Mouse (Mus musculus): ENCODE results near the gene Exosc7.

Exosc7 gene

GRCm38 (mm10) chr9:123139887-123140614 lies 27.0 kb downstream of the Exosc7 start:
- DNase-seq = no peak

GRCm38 (mm10) chr9:123148430-123148829 lies 35.4 kb downstream of the Exosc7 start:
- peak; percentile 21 for DNase-seq

GRCm38 (mm10) chr9:123150241-123151020 lies 37.4 kb downstream of the Exosc7 start, which contains the start of gene Clec3b:
Clec3b (plus strand) TSS chr9:123150946.
- DNase-seq = peak; percentile 44

- no peak for DNase-seq
Observed at GRCm38 (mm10) chr9:123151561-123151960, 38.5 kb downstream of the Exosc7 start.

- no peak for DNase-seq
Observed at GRCm38 (mm10) chr9:123152026-123152425, 39.0 kb downstream of the Exosc7 start.

- no peak for DNase-seq
Observed at GRCm38 (mm10) chr9:123153121-123153520, 40.1 kb downstream of the Exosc7 start.

GRCm38 (mm10) chr9:123156910-123157361 lies 43.9 kb downstream of the Exosc7 start:
- peak; percentile 76 for DNase-seq

GRCm38 (mm10) chr9:123157699-123158098 lies 44.7 kb downstream of the Exosc7 start:
- DNase-seq = no peak

GRCm38 (mm10) chr9:123158125-123158836 lies 45.3 kb downstream of the Exosc7 start:
- DNase-seq = peak; percentile 48

GRCm38 (mm10) chr9:123159330-123159729 lies 46.3 kb downstream of the Exosc7 start:
- peak; percentile 86 for DNase-seq

- no peak for DNase-seq
Observed at GRCm38 (mm10) chr9:123161792-123162191, 48.8 kb downstream of the Exosc7 start.

GRCm38 (mm10) chr9:123162985-123163694 lies 50.1 kb downstream of the Exosc7 start:
- no peak for DNase-seq

GRCm38 (mm10) chr9:123165781-123166443 lies 52.9 kb downstream of the Exosc7 start:
- no peak for DNase-seq

GRCm38 (mm10) chr9:123173760-123174159 lies 60.7 kb downstream of the Exosc7 start:
- no peak for DNase-seq

- no peak for DNase-seq
Observed at GRCm38 (mm10) chr9:123174356-123174755, 61.3 kb downstream of the Exosc7 start.

- no peak for DNase-seq
Observed at GRCm38 (mm10) chr9:123177380-123178048, 64.5 kb downstream of the Exosc7 start.

- DNase-seq = no peak
Observed at GRCm38 (mm10) chr9:123180003-123180402, 67.0 kb downstream of the Exosc7 start.

GRCm38 (mm10) chr9:123183226-123183625 lies 70.2 kb downstream of the Exosc7 start:
- peak; percentile 73 for DNase-seq

GRCm38 (mm10) chr9:123185546-123185945 lies 72.5 kb downstream of the Exosc7 start:
- DNase-seq = no peak
